Mouse (Mus musculus) liver, embryonic 11.5 days (tissue): Measurements from ENCODE around the gene Fam102b. TPM values are rescaled to one million over a fixed set of nuclear protein-coding genes. Genes with fewer than 3 reads are reported as not detected.

ENCODE experiments used
- ATAC-seq: fragments of 200-750 bp; cut with Nextera tagmentation; replicated peaks from 2 replicates; pipeline ENCODE4 v1.8.0; 2017; ENCODE audit warnings: moderate number of reproducible peaks, mild to moderate bottlenecking, moderate TSS enrichment, moderate library complexity; ENCODE audit not compliant: low FRiP score
- DNase-seq: peaks from one replicate; pipeline ENCODE4 v3.0.0-alpha.2; 2017; ENCODE audit warnings: low spot score
- H3K27ac ChIP-seq: fragments of 300-500 bp; sonication (generic); 2 replicates; pipeline ENCODE4 v1.5.1; 2014; ENCODE audit warnings: mild to moderate bottlenecking, low read depth, low read length, control low read depth
- H3K27me3 ChIP-seq: fragments of 300-500 bp; sonication (generic); replicated peaks from 2 replicates; pipeline ENCODE4 v1.6.1; 2014; ENCODE audit warnings: low read length, mixed read lengths; ENCODE audit not compliant: control insufficient read depth, insufficient read depth
- H3K36me3 ChIP-seq: fragments of 300-500 bp; sonication (generic); 2 replicates; pipeline ENCODE4 v1.6.1; 2014; ENCODE audit warnings: mild to moderate bottlenecking, low read length, moderate library complexity, mixed read lengths; ENCODE audit not compliant: control insufficient read depth, insufficient read depth
- H3K4me1 ChIP-seq: fragments of 300-500 bp; sonication (generic); replicated peaks from 2 replicates; pipeline ENCODE4 v1.6.1; 2014; ENCODE audit warnings: low read length, mixed read lengths; ENCODE audit not compliant: control insufficient read depth, insufficient read depth
- H3K4me2 ChIP-seq: fragments of 300-500 bp; sonication (generic); 2 replicates; pipeline ENCODE4 v1.6.1; 2014; ENCODE audit warnings: mild to moderate bottlenecking, control low read depth, moderate library complexity
- H3K4me3 ChIP-seq: fragments of 300-500 bp; sonication (generic); 2 replicates; pipeline ENCODE4 v1.5.1; 2014; ENCODE audit warnings: low read depth, low read length, control low read depth
- H3K9ac ChIP-seq: fragments of 300-500 bp; sonication (generic); 2 replicates; pipeline ENCODE4 v1.6.1; 2014; ENCODE audit warnings: low read depth, low read length, control low read depth
- H3K9me3 ChIP-seq: fragments of 300-500 bp; sonication (generic); 2 replicates; pipeline ENCODE4 v1.6.1; 2016; ENCODE audit warnings: low read length, inconsistent platforms, mixed read lengths; ENCODE audit not compliant: control insufficient read depth
- WGBS: fragments of 180-500 bp; shearing (Covaris S2); extraction: QIAGEN DNeasy Blood & Tissue Kit; methylation state at CpG from one replicate; pipeline ENCODE4 v1.1.7; 2014; 5-methylcytosine and 5-hydroxymethylcytosine counted together
- polyA plus RNA-seq: library from polyadenylated mRNA; unstranded; fragments of >200 nt; fragmentation: Nextera tagmentation; extraction: Ambion mirVana; gene quantifications from 2 replicates; pipeline ENCODE4 v1.2.1, GENCODE M21; 2014

The Fam102b gene
- polyA plus RNA-seq, 1 experiment from 2014 or later, result 6.6 TPM

GRCm38 (mm10) chr3:108961655-108962054, 65.8 kb downstream of the Fam102b start:
- no peak overlapping the region; the same call in 1 of the 2 replicates for H3K4me2 ChIP-seq
- 0 out of 2 replicates have a peak, but pooled peaks cover 2% of the 10 kb centered on the region for H3K4me1 ChIP-seq
- no peaks in the 10 kb centered on the region for H3K9me3 ChIP-seq
- no peaks in the 10 kb centered on the region for H3K27me3 ChIP-seq
- H3K27ac ChIP-seq, result no peak overlapping the region
- no peak overlapping the region for H3K9ac ChIP-seq
- no peak for ATAC-seq
- DNase-seq, result no peak
- H3K4me3 ChIP-seq, result no peak overlapping the region
- no peaks in the 10 kb centered on the region for H3K36me3 ChIP-seq
- WGBS, result 38% methylated on average over 6 of the region's 6 CpGs

DNA sequence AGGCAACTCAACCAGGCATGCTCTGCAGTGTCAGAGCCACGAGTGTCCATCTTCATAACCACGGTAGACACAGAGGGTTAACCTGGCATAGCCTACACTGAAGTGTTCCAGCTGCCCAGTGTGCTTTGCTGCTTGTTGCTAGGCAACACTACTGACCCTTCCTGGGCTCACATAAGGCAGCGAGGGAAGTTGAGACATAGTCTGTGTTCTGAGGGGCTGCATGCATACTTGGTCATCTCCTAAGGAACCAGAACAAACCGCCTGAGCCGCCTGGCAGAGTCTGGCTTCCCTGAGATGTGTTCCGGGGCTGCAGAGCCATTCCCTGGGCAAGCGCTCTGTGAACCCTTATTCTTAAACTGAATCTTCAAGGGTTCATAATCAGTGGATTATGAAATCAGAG, 66.2 kb downstream of the Fam102b start:
- H3K4me1 ChIP-seq, result 0 out of 2 replicates have a peak, but pooled peaks cover 2% of the 10 kb centered on the region
- H3K9me3 ChIP-seq, result no peaks in the 10 kb centered on the region
- H3K36me3 ChIP-seq, result no peaks in the 10 kb centered on the region
- ATAC-seq (no peak), DNase-seq (no peak)
- H3K4me3 ChIP-seq, result no peak overlapping the region
- H3K27me3 ChIP-seq, result no peaks in the 10 kb centered on the region
- H3K27ac ChIP-seq, result no peak overlapping the region
- 47% methylated on average over 7 of the region's 7 CpGs for WGBS
- H3K9ac ChIP-seq, result no peak overlapping the region
- no peak overlapping the region for H3K4me2 ChIP-seq

- Histone ChIP-seq H3K9ac (no peak overlapping the region), H3K36me3 (no peaks in the 10 kb centered on the region), H3K4me3 (no peak overlapping the region), H3K27me3 (no peaks in the 10 kb centered on the region), H3K4me1 (0 out of 2 replicates have a peak, but pooled peaks cover 2% of the 10 kb centered on the region), H3K4me2 (no peak overlapping the region), H3K27ac (no peak overlapping the region), H3K9me3 (no peaks in the 10 kb centered on the region)
- DNase-seq, result no peak
- no peak for ATAC-seq
- WGBS, result 76% methylated on average over 13 of the region's 13 CpGs
These were observed 67.6 kb downstream of the Fam102b start for GRCm38 (mm10) chr3:108959680-108960295.

GRCm38 (mm10) chr3:108957976-108958375, 69.4 kb downstream of the Fam102b start:
- Histone ChIP-seq H3K9me3 (no peaks in the 10 kb centered on the region), H3K4me2 (no peak overlapping the region), H3K36me3 (no peaks in the 10 kb centered on the region), H3K4me1 (0 out of 2 replicates have a peak, but pooled peaks cover 2% of the 10 kb centered on the region), H3K4me3 (no peak overlapping the region), H3K27me3 (no peaks in the 10 kb centered on the region), H3K27ac (no peak overlapping the region), H3K9ac (no peak overlapping the region)
- ATAC-seq (no peak), DNase-seq (no peak)

- H3K4me2 ChIP-seq, result no peak overlapping the region
- H3K9ac ChIP-seq, result no peak overlapping the region
- no peaks in the 10 kb centered on the region for H3K9me3 ChIP-seq
- 83% methylated on average over 10 of the region's 10 CpGs for WGBS
- DNase-seq, result no peak
- no peak overlapping the region for H3K27ac ChIP-seq
- no peak overlapping the region for H3K4me3 ChIP-seq
- no peak for ATAC-seq
- H3K4me1 ChIP-seq, result no peaks in the 10 kb centered on the region
- H3K27me3 ChIP-seq, result no peaks in the 10 kb centered on the region; the same call in none of the 2 replicates
- no peaks in the 10 kb centered on the region for H3K36me3 ChIP-seq
These were observed 86.4 kb downstream of the Fam102b start for GRCm38 (mm10) chr3:108940996-108941395.

- H3K4me3 ChIP-seq, result peak within 1 kb of the TSS; percentile 32
- no peaks in the 10 kb centered on the region for H3K36me3 ChIP-seq
- H3K9ac ChIP-seq, result peak within 1 kb of the TSS; percentile 26; the same call in 1 of the 2 replicates
- H3K4me1 ChIP-seq, result no peaks in the 10 kb centered on the region
- H3K27me3 ChIP-seq, result no peaks in the 10 kb centered on the region; the same call in none of the 2 replicates
- peak within 1 kb of the TSS; percentile 66 for H3K4me2 ChIP-seq
- WGBS, result 51% methylated on average over 41 of the region's 59 CpGs
- peak; percentile 29 for ATAC-seq
- no peaks in the 10 kb centered on the region for H3K9me3 ChIP-seq
- no peak for DNase-seq
- H3K27ac ChIP-seq, result no peak within 1 kb of the TSS
These were observed 87.3 kb downstream of the Fam102b start, which contains the start of gene Gm9857 for GRCm38 (mm10) chr3:108940001-108940633. Gene Gm9857, minus strand, starts transcription at chr3:108940445.

DNA sequence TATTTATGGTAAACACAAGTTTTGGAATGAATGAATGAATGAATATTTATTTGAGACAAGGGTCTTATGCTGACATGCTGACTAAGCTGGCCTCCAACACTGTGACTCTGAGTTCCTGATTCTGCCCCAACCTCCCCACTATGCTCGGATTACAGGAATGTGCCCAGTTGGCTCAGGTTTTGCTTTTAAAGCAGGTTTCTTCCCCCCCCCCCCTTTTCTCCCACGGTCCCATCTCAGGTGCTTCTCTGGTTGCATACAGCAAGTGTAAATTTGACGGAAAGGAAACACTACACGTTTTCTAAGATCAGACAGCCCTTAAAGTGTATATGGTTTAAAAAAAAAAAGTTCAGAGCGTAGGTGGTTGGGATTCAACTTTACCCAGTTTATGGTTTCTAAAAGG, 87.8 kb downstream of the Fam102b start, which contains the start of gene Henmt1:
Gene Henmt1, plus strand, starts transcription at position 301 of the 400 bp plus-strand sequence.
- H3K4me3 ChIP-seq, result peak within 1 kb of the TSS; percentile 32
- no peaks in the 10 kb centered on the region; the same call in none of the 2 replicates for H3K27me3 ChIP-seq
- DNase-seq (no peak), ATAC-seq (no peak)
- H3K27ac ChIP-seq, result no peak within 1 kb of the TSS
- WGBS, result 81% methylated on average over 5 of the region's 5 CpGs
- H3K36me3 ChIP-seq, result no peaks in the 10 kb centered on the region
- no peaks in the 10 kb centered on the region for H3K4me1 ChIP-seq
- H3K4me2 ChIP-seq, result peak within 1 kb of the TSS; percentile 66
- H3K9ac ChIP-seq, result peak within 1 kb of the TSS; percentile 26; the same call in 1 of the 2 replicates
- H3K9me3 ChIP-seq, result no peaks in the 10 kb centered on the region

DNA sequence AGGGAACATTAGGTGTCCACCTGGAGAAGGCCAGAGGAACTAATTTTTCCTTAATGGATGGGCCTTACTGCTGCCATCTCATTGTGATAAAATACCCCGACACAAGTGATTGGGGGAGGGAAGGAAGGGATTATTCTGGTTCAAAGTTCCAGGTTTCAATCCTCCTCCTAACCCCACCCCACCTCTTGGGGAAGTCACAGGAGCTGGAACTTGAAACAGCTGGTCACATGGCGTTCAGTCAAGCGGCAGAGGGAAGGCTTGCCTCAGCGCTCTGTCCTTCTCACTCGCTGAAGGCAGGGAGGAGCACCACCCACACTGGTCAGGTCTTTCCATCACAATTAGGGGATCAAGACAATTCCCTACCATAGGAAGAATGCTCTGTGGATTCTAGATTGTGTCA, 88.7 kb downstream of the Fam102b start:
- no peak for ATAC-seq
- WGBS, result 91% methylated on average over 5 of the region's 5 CpGs
- Histone ChIP-seq H3K9ac (no peak overlapping the region), H3K36me3 (no peaks in the 10 kb centered on the region), H3K4me3 (no peak overlapping the region), H3K4me2 (no peak overlapping the region), H3K9me3 (no peaks in the 10 kb centered on the region), H3K27ac (no peak overlapping the region), H3K27me3 (no peaks in the 10 kb centered on the region; the same call in none of the 2 replicates), H3K4me1 (no peaks in the 10 kb centered on the region)
- DNase-seq, result no peak
